Mouse (Mus musculus) CD4-positive, CD25-positive, alpha-beta regulatory T cell, adult 2 months (primary cell): ENCODE measurements around the gene Erbb4.

Experiments
- DNase-seq: peaks from one replicate; pipeline ENCODE4 v3.0.0-alpha.2; 2012; ENCODE audit warnings: low read depth, low spot score

The Erbb4 gene

GRCm38 (mm10) chr1:69024858-69025257 is 83.0 kb downstream of the Erbb4 start:
- no peak for DNase-seq

- no peak for DNase-seq
These were observed 84.5 kb downstream of the Erbb4 start for GRCm38 (mm10) chr1:69023157-69023925.

GRCm38 (mm10) chr1:69009800-69010505 is 97.9 kb downstream of the Erbb4 start:
- no peak for DNase-seq

- no peak for DNase-seq
These were observed 106.5 kb downstream of the Erbb4 start for GRCm38 (mm10) chr1:69001371-69001770.

GRCm38 (mm10) chr1:68979251-68979650 is 128.6 kb downstream of the Erbb4 start:
- no peak for DNase-seq

- DNase-seq = no peak
These were observed 129.3 kb downstream of the Erbb4 start for GRCm38 (mm10) chr1:68978571-68978970.

GRCm38 (mm10) chr1:68973355-68974127 is 134.3 kb downstream of the Erbb4 start:
- no peak for DNase-seq

GRCm38 (mm10) chr1:68964127-68964526 is 143.7 kb downstream of the Erbb4 start:
- DNase-seq = no peak

GRCm38 (mm10) chr1:68961365-68962116 is 146.3 kb downstream of the Erbb4 start:
- DNase-seq = no peak

GRCm38 (mm10) chr1:68956766-68957533 is 150.9 kb downstream of the Erbb4 start:
- DNase-seq = no peak

GRCm38 (mm10) chr1:68955482-68955881 is 152.4 kb downstream of the Erbb4 start:
- no peak for DNase-seq

- no peak for DNase-seq
These were observed 164.7 kb downstream of the Erbb4 start for GRCm38 (mm10) chr1:68943141-68943540.

GRCm38 (mm10) chr1:68934804-68935203 is 173.1 kb downstream of the Erbb4 start:
- no peak for DNase-seq

GRCm38 (mm10) chr1:68933330-68934065 is 174.4 kb downstream of the Erbb4 start:
- DNase-seq = no peak

- DNase-seq = no peak
These were observed 190.0 kb downstream of the Erbb4 start for GRCm38 (mm10) chr1:68917828-68918227.

- DNase-seq = no peak
These were observed 215.8 kb downstream of the Erbb4 start for GRCm38 (mm10) chr1:68892041-68892440.

- no peak for DNase-seq
These were observed 221.0 kb downstream of the Erbb4 start for GRCm38 (mm10) chr1:68886823-68887222.

GRCm38 (mm10) chr1:68874954-68875353 is 232.9 kb downstream of the Erbb4 start:
- DNase-seq = no peak

GRCm38 (mm10) chr1:68873635-68874020 is 234.2 kb downstream of the Erbb4 start:
- no peak for DNase-seq

GRCm38 (mm10) chr1:68872976-68873634 is 234.8 kb downstream of the Erbb4 start:
- DNase-seq = no peak
